Mouse (Mus musculus) bone marrow macrophage, adult 2 months (primary cell): ENCODE data around the gene Cdkn2aip. TPM values are rescaled to one million over a fixed set of nuclear protein-coding genes. Genes with fewer than 3 reads are reported as not detected.

Experiments used
- H3K27ac ChIP-seq: 2 replicates; pipeline ENCODE4 v1.5.1; 2012; ENCODE audit warnings: low read depth, low read length; ENCODE audit not compliant: insufficient read depth
- H3K4me1 ChIP-seq: 2 replicates; pipeline ENCODE4 v1.6.1; 2012; ENCODE audit warnings: low read length; ENCODE audit not compliant: control insufficient read depth, insufficient read depth
- H3K4me3 ChIP-seq: 2 replicates; pipeline ENCODE4 v1.5.1; 2012; ENCODE audit warnings: mild to moderate bottlenecking, low read length, moderate library complexity; ENCODE audit not compliant: insufficient read depth
- CTCF ChIP-seq: IDR thresholded peaks from 2 replicates; pipeline ENCODE4 v1.5.1; 2012; ENCODE audit warnings: low read depth, mild to moderate bottlenecking, low read length, moderate library complexity
- POLR2A ChIP-seq: IDR thresholded peaks from 2 replicates; pipeline ENCODE4 v1.6.1; 2012; ENCODE audit warnings: mild to moderate bottlenecking, low read depth, low read length, borderline replicate concordance
- polyA plus RNA-seq: library from polyadenylated mRNA; stranded (reverse); fragments of >200 nt; gene quantifications from 2 replicates; pipeline ENCODE4 v1.2.4, GENCODE M21; 2012; ENCODE audit not compliant: missing spikeins, insufficient read depth, insufficient read length

The Cdkn2aip gene
- polyA plus RNA-seq, 1 experiment = 9.5 TPM

DNA sequence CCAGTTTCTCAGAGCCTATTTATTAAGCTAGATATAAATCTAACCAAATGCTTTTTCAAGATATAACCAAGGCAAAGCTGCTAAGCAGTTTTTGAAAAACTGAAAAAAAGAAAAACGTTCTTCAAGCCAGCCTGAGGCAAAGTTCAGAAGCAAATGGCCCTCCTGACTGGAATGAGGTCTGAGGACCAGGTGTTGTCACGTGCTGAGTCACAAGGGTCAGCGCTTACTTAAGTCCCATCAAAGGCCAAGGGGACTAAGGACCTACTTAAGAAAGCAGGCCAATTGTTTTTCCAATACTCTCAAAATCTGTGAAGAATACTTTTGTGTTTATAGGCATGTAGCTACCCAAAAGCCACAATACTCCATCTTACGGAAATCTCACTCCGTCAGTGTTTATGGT is 50.5 kb downstream of the Cdkn2aip start:
- no peak overlapping the region for H3K4me3 ChIP-seq
- no peak overlapping the region for H3K27ac ChIP-seq
- H3K4me1 ChIP-seq = no peaks in the 10 kb centered on the region
- TF ChIP-seq CTCF (no peak), POLR2A (no peak)

DNA sequence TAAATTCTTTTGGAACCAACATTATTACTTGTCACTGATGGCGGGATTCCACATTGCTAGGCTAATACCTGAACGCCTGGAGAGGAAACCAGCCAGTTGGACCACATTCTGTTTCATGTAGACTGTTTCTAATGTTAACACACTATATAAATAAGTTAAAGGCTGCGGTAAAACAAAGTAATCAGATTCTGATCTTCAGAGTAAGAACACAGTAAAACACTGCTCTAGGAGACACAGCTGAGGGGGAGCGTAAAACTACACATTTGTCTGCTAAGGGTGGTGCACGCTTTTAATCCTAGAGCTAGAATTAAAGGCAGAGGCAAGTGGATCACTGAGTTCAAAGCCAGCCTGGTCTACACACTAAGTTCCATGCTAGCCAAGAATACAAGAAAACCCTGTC is 51.0 kb downstream of the Cdkn2aip start:
- no peak overlapping the region for H3K4me3 ChIP-seq
- no peak for TF ChIP-seq CTCF
- no peak for TF ChIP-seq POLR2A
- no peak overlapping the region for H3K27ac ChIP-seq
- no peaks in the 10 kb centered on the region for H3K4me1 ChIP-seq

DNA sequence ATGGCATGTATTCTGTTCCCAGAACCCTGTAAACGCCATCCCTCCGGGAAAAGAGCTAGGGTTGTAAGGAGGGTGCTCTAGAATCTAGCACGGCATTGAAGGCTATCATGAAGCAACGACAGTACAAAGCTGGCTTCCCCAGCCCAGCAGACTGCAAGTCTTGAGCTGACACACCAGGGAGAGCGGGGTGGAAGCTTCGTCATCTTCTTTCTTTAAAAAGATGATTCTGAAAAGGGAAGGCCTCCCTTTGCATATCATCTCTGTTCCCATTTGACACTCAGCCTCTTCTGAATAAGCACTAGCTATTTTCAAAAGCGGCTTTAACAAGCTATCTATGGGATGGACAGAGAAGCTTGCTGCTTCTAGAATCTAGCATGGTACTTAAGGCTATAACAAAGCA is 53.3 kb downstream of the Cdkn2aip start:
- Histone ChIP-seq H3K27ac (no peak overlapping the region), H3K4me1 (no peaks in the 10 kb centered on the region), H3K4me3 (no peak overlapping the region)
- TF ChIP-seq CTCF (no peak), POLR2A (no peak)

DNA sequence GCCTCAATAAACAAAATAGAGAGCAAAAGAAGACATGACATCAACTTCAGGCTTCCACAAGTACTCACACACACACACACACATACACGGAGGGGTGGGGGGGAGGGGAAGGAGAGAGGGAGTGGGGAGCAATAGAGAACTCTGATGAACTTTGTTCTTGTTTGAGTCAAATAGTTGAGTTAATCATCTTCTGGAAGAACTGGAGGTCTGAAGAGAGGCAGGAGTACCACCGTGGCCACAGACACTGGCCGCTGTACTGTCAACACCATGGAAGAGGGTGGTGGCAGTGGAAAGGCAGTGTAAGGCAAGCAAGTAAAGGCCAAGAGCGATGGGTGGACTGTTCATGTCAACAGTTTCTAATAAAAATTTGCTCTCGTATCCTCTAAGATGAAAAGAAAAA is 54.3 kb downstream of the Cdkn2aip start:
- Histone ChIP-seq H3K4me3 (no peak overlapping the region), H3K4me1 (no peaks in the 10 kb centered on the region), H3K27ac (no peak overlapping the region)
- TF ChIP-seq CTCF (no peak), POLR2A (no peak)

Other genes starting within 250 kb of the Cdkn2aip start
- 27.5 and 27.9 TPM in 2 replicates for gene Trappc11, start 180.5 kb downstream of the Cdkn2aip start, polyA plus RNA-seq
- 21.2 and 22.7 TPM in 2 replicates for gene Rwdd4a, start 180.3 kb downstream of the Cdkn2aip start, polyA plus RNA-seq
- 45.5 and 47.4 TPM in 2 replicates for gene Ing2, start 38.4 kb downstream of the Cdkn2aip start, polyA plus RNA-seq
- not detected in 2 replicates for gene Cldn24, start 108.2 kb upstream of the Cdkn2aip start, polyA plus RNA-seq
- gene Cldn22, start 110.5 kb upstream of the Cdkn2aip start, polyA plus RNA-seq = not detected in 2 replicates